9 mouse cellular contexts compared by ENCODE assay signal in the genomic region with DNA sequence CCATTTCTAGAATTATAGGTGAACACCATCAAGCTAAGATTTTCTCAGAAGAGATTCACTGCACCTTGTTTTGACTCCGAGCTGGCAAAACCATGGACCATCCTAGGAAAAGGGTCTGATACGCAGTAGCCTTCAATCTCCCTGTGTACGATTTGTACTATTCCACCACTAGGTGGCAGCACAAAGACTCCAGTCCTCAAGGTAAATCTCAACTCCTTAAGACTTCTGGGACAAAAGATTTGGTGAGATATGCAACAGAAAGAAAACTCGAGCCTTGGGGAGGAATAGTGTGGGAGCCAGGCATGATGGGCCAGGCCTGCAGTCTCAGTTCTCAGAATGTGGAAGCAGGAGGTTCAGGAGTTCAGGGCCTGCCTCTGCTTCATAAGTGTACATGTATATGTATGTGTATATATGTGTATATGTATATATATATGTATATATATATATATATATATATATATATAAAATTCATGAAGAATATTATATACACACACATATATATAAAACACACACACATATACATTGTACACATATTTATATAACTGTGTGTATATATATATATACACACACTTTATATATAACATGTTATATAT.
DNase-seq lines count a peak whose midpoint lies in the region; ATAC-seq lines count a peak whose summit lies in the region.
"Had no signal": no experiment of that assay in that cellular context is flagged by ENCODE, and none has a peak within 500 bp of the region (broad histone marks: within the 10 kb centered on the region; RNA-seq: fewer than 3 reads in every experiment).

No protein-coding gene starts in this region.

- WGBS in liver, embryonic 12.5 days (ENCODE audit: insufficient replicate concordance), result 31% methylated on average over 4 of the region's 4 CpGs

- H3K9ac ChIP-seq in liver, embryonic 12.5 days, result no peak overlapping the region
- H3K9ac ChIP-seq: liver, embryonic 15.5 days had no signal

- ATAC-seq in liver, embryonic 12.5 days, result no peak
- peak; percentile 78 for ATAC-seq in common myeloid progenitor, adult 5-6 weeks (replicated peaks; ENCODE audit: low read depth, poor library complexity, severe bottlenecking)
- peak; percentile 82 for ATAC-seq in megakaryocyte progenitor cell, adult 5-6 weeks (replicated peaks; ENCODE audit: poor library complexity)

- H3K9me3 ChIP-seq in liver, embryonic 12.5 days (replicated peaks), result no peaks in the 10 kb centered on the region
- H3K9me3 ChIP-seq: liver, embryonic 15.5 days had no signal

- peak; percentile 5 for DNase-seq in liver
- peak; percentile 36 for DNase-seq in WW6 (ENCODE audit: low read depth, low spot score)
- DNase-seq in heart, postnatal 36 days, result peak; percentile 17 to 44
- peak; percentile 31 for DNase-seq in layer of hippocampus, adult 9-10 months (ENCODE audit: low spot score)
- peak; percentile 19 for DNase-seq in yolk sac, embryonic 10.5 days (ENCODE audit: low spot score)

- no peaks in the 10 kb centered on the region for H3K36me3 ChIP-seq in liver, embryonic 12.5 days
- H3K36me3 ChIP-seq: liver, embryonic 15.5 days had no signal

- H3K4me3 ChIP-seq in liver, embryonic 12.5 days, result no peak overlapping the region
- H3K4me3 ChIP-seq: liver, embryonic 15.5 days had no signal

- H3K4me1 ChIP-seq in liver, embryonic 12.5 days, result no peaks in the 10 kb centered on the region
- H3K4me1 ChIP-seq: liver, embryonic 15.5 days had no signal

- H3K4me2 ChIP-seq in liver, embryonic 12.5 days, result no peak overlapping the region
- H3K4me2 ChIP-seq: liver, embryonic 15.5 days had no signal

- no peak overlapping the region for H3K27ac ChIP-seq in liver, embryonic 12.5 days
- H3K27ac ChIP-seq: liver, embryonic 15.5 days had no signal

- intact Hi-C loops in heart, postnatal 36 days (cut with DNase I), result loop anchor here (2.0 to 10.0 kb wide), 4 partner anchors 78 to 745 kb away; no protein-coding TSS in a partner anchor

- H3K27me3 ChIP-seq in liver, embryonic 12.5 days (replicated peaks), result no peaks in the 10 kb centered on the region
- H3K27me3 ChIP-seq: liver, embryonic 15.5 days had no signal
